Mouse (Mus musculus): Measurements from ENCODE around the gene Nprl3.

GRCm38 (mm10) chr11:32250880-32251763 is 16.4 kb downstream of the Nprl3 start:
- no peak for TF ChIP-seq CTCF (IDR thresholded peaks at IDR 0.05; ENCODE audit: extremely low read depth, insufficient read length, insufficient replicate concordance, low read depth, low read length)
- no peak for TF ChIP-seq POLR2A (IDR thresholded peaks at IDR 0.05; ENCODE audit: low read depth, low read length)

Measured in small intestine, adult 2 months (tissue).